In the genomic region with DNA sequence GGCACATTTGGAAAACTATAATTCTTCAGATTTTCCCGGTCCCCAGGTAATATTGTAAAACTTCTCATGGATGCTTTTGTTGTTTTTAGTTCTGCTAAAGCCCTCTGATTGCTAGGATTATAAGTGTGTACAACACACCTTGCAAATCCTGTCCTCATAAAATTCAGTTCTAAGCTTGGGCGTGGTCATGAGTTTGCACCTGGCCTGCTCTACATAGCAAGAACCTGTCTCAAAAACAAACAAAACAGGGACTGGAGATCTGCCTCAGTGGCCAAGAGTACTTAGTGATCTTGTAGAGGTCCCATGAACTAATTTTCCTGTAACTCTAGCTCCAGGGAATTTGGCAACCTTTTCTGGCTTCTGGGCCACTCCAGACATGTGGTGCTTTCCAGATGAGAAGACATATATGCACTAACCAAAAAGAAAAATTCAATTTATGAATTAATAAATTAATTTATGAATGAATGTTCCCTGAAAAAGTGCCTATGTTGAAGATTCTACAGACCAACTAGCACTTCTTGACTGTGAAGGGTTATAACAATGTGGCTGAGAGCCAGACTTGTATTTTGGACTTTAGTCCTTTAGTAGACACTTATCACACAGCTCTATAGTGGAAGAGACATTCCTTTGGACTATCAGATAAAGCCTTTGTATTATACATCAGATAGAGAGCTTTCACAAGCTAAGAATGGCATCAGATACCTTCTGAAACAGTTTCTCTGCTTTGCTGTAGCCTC, we compare ENCODE assay signal across 17 mouse cellular contexts.
"Had no signal": no experiment of that assay in that cellular context is flagged by ENCODE, and none has a peak within 500 bp of the region (broad histone marks: within the 10 kb centered on the region; RNA-seq: fewer than 3 reads in every experiment).

No protein-coding gene starts in this region.

- H3K27ac ChIP-seq: limb, embryonic 12.5 days; limb, embryonic 15.5 days; liver, embryonic 13.5 days; midbrain, embryonic 10.5 days; midbrain, embryonic 15.5 days; neural tube, embryonic 12.5 days; neural tube, embryonic 15.5 days had no signal

- H3K9me3 ChIP-seq: limb, embryonic 12.5 days; limb, embryonic 15.5 days; liver, embryonic 13.5 days; megakaryocyte, embryonic 14.5 days; midbrain, embryonic 10.5 days; midbrain, embryonic 15.5 days; neural tube, embryonic 12.5 days; neural tube, embryonic 15.5 days had no signal

- DNase-seq: kidney, adult 9 months; kidney, postnatal 14 days; kidney, postnatal 4 days; left cerebral cortex, postnatal 4 days; liver, embryonic 13.5 days; lung, embryonic 14.5 days; retina, postnatal 1 day; right cerebral cortex, postnatal 25 days; thymus, adult 18-20 months; thymus, postnatal 36 days had no signal

- H3K4me3 ChIP-seq: limb, embryonic 12.5 days; limb, embryonic 15.5 days; liver, embryonic 13.5 days; megakaryocyte, embryonic 14.5 days; midbrain, embryonic 10.5 days; midbrain, embryonic 15.5 days; neural tube, embryonic 12.5 days; neural tube, embryonic 15.5 days had no signal

- H3K36me3 ChIP-seq: limb, embryonic 12.5 days; limb, embryonic 15.5 days; liver, embryonic 13.5 days; midbrain, embryonic 10.5 days; midbrain, embryonic 15.5 days; neural tube, embryonic 12.5 days; neural tube, embryonic 15.5 days had no signal

- H3K4me1 ChIP-seq: limb, embryonic 12.5 days; limb, embryonic 15.5 days; liver, embryonic 13.5 days; midbrain, embryonic 10.5 days; midbrain, embryonic 15.5 days; neural tube, embryonic 12.5 days; neural tube, embryonic 15.5 days had no signal

- H3K27me3 ChIP-seq: limb, embryonic 12.5 days; limb, embryonic 15.5 days; liver, embryonic 13.5 days; midbrain, embryonic 15.5 days; neural tube, embryonic 12.5 days; neural tube, embryonic 15.5 days had no signal
